Mouse (Mus musculus): Measurements from ENCODE around the gene Cyth3.

The Cyth3 gene

GRCm38 (mm10) chr5:143621893-143622622 lies at the start of gene Cyth3:
Gene Cyth3, plus strand, starts transcription at chr5:143622447.
- DNase-seq (ENCODE audit: low spot score in 2 of 2), result peak; percentile 83 to 95

DNA sequence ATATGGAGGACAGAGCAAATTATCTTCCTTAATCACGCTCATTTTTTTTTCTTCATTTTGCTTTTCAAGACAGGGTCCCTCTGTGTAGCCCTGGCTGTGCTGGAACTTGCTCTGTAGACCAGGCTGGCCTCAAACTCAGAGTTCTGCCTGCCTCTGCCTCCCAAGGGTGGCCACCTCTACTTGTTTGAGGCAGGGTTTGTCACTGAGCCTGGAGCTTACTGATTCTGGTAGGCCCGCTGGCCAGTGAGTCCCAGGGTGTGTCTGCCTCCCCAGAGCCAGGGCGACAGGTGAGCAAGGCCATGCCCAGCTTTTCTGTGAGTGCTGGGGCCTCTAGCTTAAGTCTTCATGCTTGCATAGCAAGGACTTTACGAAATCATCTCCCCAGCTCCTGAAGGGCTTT lies 49.2 kb upstream of the Cyth3 start:
- DNase-seq (ENCODE audit: low spot score in 2 of 2), result no peak

DNA sequence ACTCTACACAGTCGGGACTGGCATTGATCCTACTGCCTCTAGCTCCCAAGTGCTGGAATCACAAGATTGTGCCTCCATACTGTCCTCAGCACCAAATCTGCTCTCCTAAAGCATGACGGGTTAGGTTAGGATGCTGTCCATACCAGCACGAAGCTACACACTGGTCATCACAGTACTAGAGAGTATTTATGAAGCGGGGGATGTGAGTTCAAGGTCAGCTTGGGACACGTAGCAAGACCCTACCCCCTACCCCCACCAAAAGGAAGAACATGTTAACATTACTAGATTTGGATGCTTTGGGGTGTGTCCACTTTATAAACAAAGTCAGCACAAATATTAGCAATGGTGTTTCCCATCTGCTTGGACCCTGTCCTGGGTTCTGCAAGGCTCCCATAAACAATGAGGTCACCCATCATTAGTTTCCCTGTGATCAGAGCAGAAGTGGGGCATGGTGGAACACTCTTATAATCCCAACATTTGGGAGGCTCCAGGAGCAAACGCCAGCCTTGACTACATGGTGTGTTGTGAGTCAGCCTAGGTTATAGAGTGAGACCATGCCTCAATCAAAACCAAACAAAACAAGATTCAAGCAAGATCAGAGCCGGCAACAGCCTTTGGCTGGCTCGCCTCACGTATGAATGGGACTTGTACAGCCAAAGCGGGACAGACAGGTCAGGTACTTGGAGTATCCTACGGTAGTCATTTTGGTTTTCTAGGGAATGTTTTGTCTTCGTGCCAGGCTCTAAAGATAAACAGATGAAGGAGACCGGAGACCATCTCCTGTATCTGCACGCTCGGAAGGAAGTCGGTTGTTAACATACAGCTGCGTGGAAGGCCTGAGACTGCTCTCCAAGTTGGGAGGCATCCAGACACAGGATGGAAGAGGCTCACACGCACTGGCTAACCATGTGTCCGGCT lies 47.7 kb upstream of the Cyth3 start:
- DNase-seq (ENCODE audit: low spot score in 2 of 2), result no peak

DNA sequence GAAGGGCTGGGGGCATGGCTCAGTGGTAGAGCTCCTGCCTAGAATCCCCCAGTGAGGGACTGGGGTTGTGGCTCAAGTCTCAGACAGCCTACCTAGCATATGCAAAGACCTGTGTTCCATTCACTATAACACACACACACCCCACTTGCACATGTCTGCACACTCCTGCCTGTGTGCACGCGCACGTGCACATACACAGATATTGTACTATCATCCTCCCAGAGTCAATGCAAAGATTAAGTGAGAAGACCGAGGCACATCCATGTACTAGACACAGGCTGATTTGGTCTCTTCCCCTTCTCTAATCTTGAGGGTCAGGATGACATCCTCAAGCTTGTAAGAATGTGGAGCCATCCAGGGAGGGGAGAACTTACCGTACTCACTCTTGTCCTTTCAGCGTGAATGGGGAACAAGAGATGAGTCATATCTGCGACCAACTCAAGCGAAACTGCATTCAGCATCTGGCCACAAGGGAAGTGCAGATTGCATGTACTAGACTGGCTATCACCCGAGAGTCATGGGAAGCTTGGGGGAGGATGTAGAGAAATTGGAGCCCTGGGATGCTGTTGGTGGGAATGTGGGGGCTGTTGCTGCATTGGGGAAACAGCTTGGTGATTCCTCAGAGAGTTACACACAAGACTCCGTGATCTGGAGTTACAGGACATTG lies 42.6 kb upstream of the Cyth3 start:
- peak in 1 of 2 experiments; percentile 58 for DNase-seq (ENCODE audit: low spot score in 2 of 2)

- no peak for DNase-seq (ENCODE audit: low spot score in 2 of 2)
These were observed 41.3 kb upstream of the Cyth3 start for GRCm38 (mm10) chr5:143580982-143581381.

DNA sequence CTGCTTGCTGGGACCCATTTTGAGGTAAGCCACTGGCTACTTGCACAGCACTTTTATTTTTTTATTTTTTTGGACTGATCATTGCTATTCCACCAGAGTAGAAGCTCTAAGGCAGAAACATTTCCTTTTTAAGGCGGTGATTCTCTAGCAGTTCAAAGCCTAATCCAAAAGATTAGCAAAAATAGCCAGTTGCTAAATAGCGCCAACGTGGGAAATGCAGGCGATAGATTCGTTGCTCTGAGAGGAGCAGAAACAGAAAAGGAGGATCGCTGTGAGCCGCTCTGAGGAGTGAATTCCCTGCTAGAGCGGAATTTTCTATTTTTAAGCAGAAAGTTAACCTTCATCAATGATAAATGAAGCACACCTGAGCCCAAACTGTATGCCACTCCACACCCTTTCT lies 40.4 kb upstream of the Cyth3 start:
- no peak for DNase-seq (ENCODE audit: low spot score in 2 of 2)

DNA sequence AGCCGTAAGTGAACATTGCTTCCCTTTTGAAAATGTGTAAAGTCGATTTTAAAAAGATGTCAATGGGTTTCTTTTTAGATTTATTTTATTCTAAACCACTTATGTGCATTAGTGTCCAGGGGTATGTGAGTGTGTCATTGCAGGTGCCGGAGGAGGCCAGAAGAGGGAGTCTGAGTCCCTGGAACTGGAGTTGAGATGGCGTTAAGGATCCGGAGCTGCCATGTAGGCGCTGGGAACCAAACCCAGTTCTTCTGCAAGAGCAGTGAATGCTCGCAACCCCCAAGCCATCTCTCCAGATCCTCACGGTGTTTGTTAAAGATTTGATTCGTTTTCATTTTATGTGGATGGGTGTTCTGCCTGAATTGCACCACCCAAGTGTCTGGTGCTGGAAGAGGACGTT lies 39.2 kb upstream of the Cyth3 start:
- no peak for DNase-seq (ENCODE audit: low spot score in 2 of 2)

DNA sequence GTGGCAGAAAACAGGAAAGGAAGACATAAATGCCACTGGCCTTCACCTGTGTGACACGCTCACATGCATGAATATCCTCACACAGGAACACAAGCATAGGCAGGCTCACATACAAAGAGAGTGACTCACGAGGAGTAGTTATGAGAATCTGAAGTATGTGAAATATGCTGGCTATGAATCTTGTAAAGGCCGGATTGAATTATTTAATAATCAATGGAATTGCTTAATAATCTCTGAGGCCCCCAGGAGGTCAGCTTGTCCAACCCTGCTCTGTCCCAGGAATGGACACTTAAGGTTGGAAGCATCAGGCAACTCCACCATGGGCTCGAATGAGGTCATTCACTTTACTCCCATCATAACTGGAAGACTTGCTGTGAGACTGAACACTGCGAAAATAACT lies 37.3 kb upstream of the Cyth3 start:
- no peak for DNase-seq (ENCODE audit: low spot score in 2 of 2)

- DNase-seq (ENCODE audit: low spot score in 2 of 2), result no peak
These were observed 35.9 kb upstream of the Cyth3 start for GRCm38 (mm10) chr5:143586386-143586785.

- DNase-seq (ENCODE audit: low spot score in 2 of 2), result no peak
These were observed 33.1 kb upstream of the Cyth3 start for GRCm38 (mm10) chr5:143589108-143589507.

DNA sequence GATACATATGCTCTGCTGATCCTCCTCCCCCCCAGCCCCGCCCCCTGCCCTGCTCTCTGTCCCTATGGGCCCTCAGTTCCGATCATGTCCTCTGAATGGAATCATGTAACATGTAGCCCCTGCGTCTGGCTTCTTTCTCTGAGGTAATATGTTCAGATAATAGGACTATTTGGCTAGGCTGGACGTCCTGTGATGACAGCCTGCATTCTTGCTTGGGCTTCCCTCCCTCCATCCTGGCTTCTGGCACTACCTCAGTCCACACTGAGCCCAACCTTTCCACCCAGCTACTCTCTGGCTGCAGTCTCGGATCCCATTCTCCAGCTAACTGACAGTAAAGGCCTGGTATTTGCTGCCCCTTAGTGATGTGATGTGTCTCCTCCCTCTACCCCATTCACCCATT lies 29.3 kb upstream of the Cyth3 start:
- DNase-seq (ENCODE audit: low spot score in 2 of 2), result no peak

DNA sequence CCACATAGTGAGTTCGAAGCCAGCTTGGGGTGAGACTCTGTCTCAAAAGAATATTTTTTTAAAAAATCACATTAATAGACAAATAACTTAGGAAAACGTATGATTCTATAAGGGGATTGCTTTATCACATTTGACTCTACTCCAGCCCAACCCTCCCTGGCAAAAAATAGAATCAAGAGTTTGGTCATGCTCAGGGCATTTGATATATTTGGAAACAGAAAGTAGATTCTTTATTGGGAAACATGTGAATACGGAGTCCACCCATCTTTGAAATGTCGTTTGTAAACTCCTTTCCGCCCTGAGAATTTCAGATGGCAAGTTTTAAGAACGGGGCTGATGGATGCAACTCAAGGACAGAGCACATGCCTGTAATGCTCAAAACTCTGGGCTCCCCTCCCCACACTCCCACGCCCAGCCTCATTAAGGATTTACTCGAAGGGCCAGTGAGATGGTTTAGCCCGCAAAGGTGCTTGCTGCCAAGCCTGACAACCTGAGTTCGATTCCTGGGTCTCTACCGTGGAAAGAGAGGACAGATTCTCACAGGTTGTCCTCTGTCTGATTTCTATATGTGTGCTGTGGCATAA lies 28.6 kb upstream of the Cyth3 start:
- no peak for DNase-seq (ENCODE audit: low spot score in 2 of 2)

DNA sequence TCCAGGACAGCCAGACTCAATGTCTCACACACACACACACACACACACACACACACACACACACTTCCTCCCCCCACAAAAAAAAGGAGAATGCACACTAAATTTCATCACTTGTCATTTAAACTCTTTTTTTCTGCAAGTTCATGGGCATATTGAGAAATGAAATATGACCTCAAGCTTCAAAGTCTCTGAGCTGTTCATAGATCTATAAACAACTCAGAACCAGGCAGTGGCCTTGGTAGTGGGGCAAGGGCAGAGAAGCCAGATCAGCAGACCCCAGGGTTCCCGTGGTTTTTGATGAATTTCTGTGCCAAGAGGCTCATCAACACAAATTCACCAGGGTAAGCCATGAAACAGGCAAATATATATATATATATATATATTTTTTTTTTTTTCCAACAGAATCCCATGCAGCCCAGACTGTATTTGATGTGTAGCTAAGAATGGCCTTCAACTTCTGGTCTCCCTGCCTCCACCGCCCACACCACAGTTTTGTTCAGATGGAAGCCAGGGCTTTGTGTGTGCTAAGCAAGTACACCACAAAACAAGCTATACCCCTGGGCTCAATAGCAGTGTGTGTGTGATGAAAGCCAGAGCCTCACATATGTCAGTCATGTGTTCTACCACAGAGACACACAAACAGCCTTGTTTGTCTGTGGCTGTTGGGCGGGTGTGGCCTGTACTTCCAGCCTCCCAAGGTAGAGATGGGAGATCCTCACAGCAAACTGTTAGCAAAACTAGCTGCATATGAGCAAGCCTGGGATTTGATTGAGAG lies 27.8 kb upstream of the Cyth3 start:
- no peak for DNase-seq (ENCODE audit: low spot score in 2 of 2)

DNA sequence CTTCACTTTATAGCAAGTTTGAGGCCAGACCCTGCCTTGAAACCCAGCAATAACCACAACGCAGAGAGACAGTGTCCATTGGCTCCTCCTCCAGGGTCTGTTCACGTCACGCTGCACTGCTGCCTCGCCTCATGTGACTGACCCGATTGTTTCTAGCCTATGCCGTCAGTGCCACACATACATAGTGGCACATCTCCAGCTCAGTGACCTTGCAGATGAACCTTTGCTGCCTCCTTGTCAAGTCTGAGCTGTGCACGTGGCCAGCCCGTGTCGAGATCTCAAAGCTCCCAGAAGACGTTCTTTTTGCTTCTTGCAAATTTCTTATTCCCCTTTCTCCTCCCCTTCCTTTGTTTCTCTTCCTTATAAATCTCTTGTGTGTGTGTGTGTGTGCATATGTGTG lies 20.2 kb upstream of the Cyth3 start:
- no peak for DNase-seq (ENCODE audit: low spot score in 2 of 2)

DNA sequence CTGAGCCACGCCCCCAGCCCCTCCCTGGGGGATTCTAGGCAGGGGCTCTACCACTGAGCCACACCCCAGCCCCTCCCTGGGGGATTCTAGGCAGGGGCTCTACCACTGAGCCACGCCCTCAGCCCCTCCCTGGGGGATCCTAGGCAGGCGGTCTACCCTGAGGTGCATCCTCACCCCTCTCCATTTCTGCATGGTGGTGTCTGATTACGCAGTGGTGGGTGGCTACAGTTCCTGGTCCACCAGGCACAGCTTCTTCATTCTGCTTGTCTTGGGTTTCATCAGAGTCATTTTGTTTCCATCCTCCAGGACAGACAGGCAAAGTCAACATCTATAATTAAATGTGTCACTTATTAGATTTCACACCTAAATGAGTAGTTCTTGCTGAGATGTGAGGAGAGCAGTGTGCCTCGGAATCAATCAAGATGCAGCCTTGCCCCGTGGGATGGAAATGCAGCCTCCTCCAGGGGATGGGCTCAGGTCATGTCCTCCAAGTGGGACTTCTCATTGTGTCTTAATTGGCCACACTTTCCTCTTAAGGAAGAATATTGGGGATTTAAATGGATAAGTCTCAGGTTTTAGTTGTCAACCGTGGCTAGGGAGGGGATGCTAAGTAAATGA lies 18.0 kb upstream of the Cyth3 start:
- DNase-seq (ENCODE audit: low spot score in 2 of 2), result no peak

- no peak for DNase-seq (ENCODE audit: low spot score in 2 of 2)
These were observed 15.5 kb upstream of the Cyth3 start for GRCm38 (mm10) chr5:143606756-143607155.

DNA sequence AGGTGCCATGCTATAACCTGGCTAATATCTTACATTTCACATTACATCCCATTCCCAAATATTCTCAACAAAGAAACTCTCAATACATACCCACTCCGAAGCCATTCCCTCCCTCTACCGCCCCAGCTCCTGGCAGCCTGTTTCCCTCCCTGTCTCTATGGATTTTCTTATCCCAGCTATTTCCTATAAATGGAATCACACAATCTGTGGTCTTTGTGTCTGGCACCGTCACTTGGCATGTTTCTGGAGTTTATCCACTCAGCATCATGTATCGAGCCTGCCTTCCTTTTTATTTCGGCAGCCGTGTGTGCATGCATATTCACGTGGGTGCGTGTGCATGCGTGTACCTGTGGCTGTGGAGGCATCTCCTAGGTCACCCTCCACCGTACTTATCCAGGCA lies 14.1 kb upstream of the Cyth3 start:
- DNase-seq (ENCODE audit: low spot score in 2 of 2), result peak in 1 of 2 experiments; percentile 55

DNA sequence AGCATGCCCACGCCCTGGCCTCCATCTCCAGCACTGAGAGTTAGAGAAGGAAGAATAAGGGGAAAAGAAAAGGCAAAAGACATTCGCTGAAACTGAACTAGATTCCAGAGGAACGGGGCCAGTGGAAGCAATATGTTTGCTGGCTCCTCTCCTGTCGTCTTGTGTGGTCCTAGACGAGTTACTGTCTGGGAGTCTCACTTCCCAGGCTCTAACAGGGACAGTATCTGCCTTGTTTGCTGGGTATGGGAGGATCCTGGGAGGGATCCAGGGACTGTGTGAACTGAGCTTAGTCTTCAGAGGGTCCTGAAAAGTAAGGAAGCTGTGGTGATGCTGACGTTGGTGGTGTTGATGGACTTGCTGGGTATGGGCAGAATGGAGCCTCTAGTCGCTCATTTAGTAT lies 10.3 kb upstream of the Cyth3 start:
- no peak for DNase-seq (ENCODE audit: low spot score in 2 of 2)

DNA sequence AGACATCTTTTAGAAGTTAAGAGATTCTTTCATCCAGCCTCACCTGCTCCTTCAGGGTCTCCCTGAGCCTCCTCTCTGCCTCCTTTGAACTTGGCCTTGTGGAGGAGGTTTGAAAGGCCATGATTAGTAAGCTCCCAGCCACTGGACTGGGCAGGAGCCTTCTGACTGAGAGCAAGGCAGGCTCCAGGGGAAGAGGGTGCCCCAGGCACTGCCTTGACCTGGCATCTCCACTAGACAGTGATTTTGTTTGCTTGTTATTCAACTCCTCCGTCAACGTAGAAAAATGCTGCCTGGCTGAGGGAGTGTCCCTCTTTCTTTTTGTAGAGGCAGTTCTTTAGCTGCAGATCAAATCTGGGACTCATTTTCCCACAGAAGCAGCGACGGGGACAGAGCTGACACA lies 9.0 kb upstream of the Cyth3 start:
- no peak for DNase-seq (ENCODE audit: low spot score in 2 of 2)

DNA sequence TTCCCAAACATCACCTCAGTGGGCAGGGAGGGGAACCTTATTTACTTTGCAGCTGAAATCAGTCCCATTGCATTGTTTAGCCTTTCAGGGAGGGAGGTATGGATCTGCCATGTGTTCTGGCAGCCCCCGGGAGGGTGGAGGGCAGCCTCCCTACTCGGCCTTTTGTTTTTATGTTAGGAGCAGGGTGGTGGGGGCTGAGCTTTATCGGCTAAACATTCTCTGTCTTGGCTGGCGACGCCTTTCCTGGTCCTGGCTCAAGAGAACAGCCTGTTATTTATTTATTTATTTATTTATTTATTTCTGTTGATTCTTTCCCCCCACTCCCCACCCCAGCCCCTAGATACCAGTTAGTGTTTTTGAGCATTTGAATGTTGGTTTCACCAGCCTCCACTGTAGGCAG lies 7.7 kb upstream of the Cyth3 start:
- DNase-seq (ENCODE audit: low spot score in 2 of 2), result no peak

- DNase-seq (ENCODE audit: low spot score in 2 of 2), result no peak
These were observed 6.9 kb upstream of the Cyth3 start for GRCm38 (mm10) chr5:143615353-143615752.

All from left cerebral cortex, adult 9 months (tissue).